Mouse (Mus musculus): ENCODE measurements around the gene Cmas. TPM values are rescaled to one million over a fixed set of nuclear protein-coding genes. Genes with fewer than 3 reads are reported as not detected.

Gene Cmas
- polyA plus RNA-seq, 1 experiment from 2014 or later: 133 TPM

GRCm38 (mm10) chr6:142759633-142760032 lies 3.1 kb downstream of the Cmas start:
- no peak for ATAC-seq (ENCODE audit: low FRiP score)
- WGBS: 91% methylated on average over 2 of the region's 2 CpGs

DNA sequence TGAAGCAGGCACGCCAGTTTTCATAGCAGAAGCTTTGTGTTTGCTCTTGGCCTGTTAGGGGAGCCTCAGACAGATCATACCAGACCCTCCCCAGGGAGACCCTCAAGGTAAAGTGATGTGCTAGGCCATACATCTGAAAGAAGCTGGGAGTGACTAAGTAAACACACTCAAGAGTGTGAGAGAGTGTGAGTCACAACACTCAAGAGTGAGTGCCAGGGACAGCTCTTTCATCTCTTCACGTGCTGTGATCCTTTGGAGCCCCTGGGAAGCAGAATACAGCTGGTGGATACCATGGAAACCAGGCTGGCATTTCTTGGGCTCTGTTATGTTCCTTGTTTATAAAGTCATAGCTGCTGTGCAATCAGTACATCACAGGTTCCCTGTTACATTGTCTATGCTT lies 8.4 kb downstream of the Cmas start:
- Histone ChIP-seq H3K4me2 (no peak overlapping the region), H3K27ac (ENCODE audit: low read depth, low read length) (no peak overlapping the region), H3K9ac (ENCODE audit: low read length) (no peak overlapping the region), H3K9me3 (ENCODE audit: control insufficient read depth, low read length) (no peaks in the 10 kb centered on the region), H3K4me3 (ENCODE audit: low read depth, low read length) (no peak overlapping the region), H3K36me3 (ENCODE audit: control insufficient read depth, insufficient read depth, low read length) (peaks cover 9% of the 10 kb centered on the region), H3K27me3 (ENCODE audit: control insufficient read depth, insufficient read depth, low read length) (no peaks in the 10 kb centered on the region), H3K4me1 (ENCODE audit: control insufficient read depth, insufficient read depth, low read length) (0 out of 2 replicates have a peak, but pooled peaks cover 3% of the 10 kb centered on the region)
- WGBS: 66% methylated on average over 2 of the region's 2 CpGs
- ATAC-seq (ENCODE audit: low FRiP score): no peak
- DNase-seq (ENCODE audit: low spot score, missing footprints): no peak

More at GRCm38 (mm10) chr6:142759633-142760032, 3.1 kb downstream of the Cmas start:
- H3K4me2 ChIP-seq: no peak overlapping the region
- H3K4me1 ChIP-seq (ENCODE audit: control insufficient read depth, insufficient read depth, low read length): peaks cover 9% of the 10 kb centered on the region
- no peaks in the 10 kb centered on the region; the same call in none of the 2 replicates for H3K36me3 ChIP-seq (ENCODE audit: control insufficient read depth, insufficient read depth, low read length)
- no peaks in the 10 kb centered on the region for H3K9me3 ChIP-seq (ENCODE audit: control insufficient read depth, low read length)
- no peak for DNase-seq (ENCODE audit: low spot score, missing footprints)
- H3K4me3 ChIP-seq (ENCODE audit: low read depth, low read length): no peak overlapping the region
- H3K27ac ChIP-seq (ENCODE audit: low read depth, low read length): no peak overlapping the region
- H3K9ac ChIP-seq (ENCODE audit: low read length): no peak overlapping the region
- H3K27me3 ChIP-seq (ENCODE audit: control insufficient read depth, insufficient read depth, low read length): no peaks in the 10 kb centered on the region

- Histone ChIP-seq H3K27me3 (ENCODE audit: control insufficient read depth, insufficient read depth, low read length) (no peaks in the 10 kb centered on the region), H3K36me3 (ENCODE audit: control insufficient read depth, insufficient read depth, low read length) (peaks cover 19% of the 10 kb centered on the region)
- WGBS: 91% methylated on average over 9 of the region's 9 CpGs
These were observed 10.8 kb downstream of the Cmas start for GRCm38 (mm10) chr6:142767305-142767704.

GRCm38 (mm10) chr6:142769896-142770295 lies 13.4 kb downstream of the Cmas start:
- ATAC-seq (ENCODE audit: low FRiP score) (no peak), DNase-seq (ENCODE audit: low spot score, missing footprints) (no peak)
- no peaks in the 10 kb centered on the region for H3K27me3 ChIP-seq (ENCODE audit: control insufficient read depth, insufficient read depth, low read length)
- H3K36me3 ChIP-seq (ENCODE audit: control insufficient read depth, insufficient read depth, low read length): peaks cover 31% of the 10 kb centered on the region
- no peak overlapping the region for H3K4me3 ChIP-seq (ENCODE audit: low read depth, low read length)
- H3K9me3 ChIP-seq (ENCODE audit: control insufficient read depth, low read length): no peaks in the 10 kb centered on the region
- H3K4me1 ChIP-seq (ENCODE audit: control insufficient read depth, insufficient read depth, low read length): no peaks in the 10 kb centered on the region
- no peak overlapping the region for H3K9ac ChIP-seq (ENCODE audit: low read length)
- 97% methylated on average over 3 of the region's 3 CpGs for WGBS
- no peak overlapping the region for H3K4me2 ChIP-seq
- H3K27ac ChIP-seq (ENCODE audit: low read depth, low read length): no peak overlapping the region

More at GRCm38 (mm10) chr6:142767305-142767704, 10.8 kb downstream of the Cmas start:
- Histone ChIP-seq H3K4me1 (ENCODE audit: control insufficient read depth, insufficient read depth, low read length) (no peaks in the 10 kb centered on the region), H3K9me3 (ENCODE audit: control insufficient read depth, low read length) (no peaks in the 10 kb centered on the region), H3K9ac (ENCODE audit: low read length) (no peak overlapping the region), H3K27ac (ENCODE audit: low read depth, low read length) (no peak overlapping the region), H3K4me3 (ENCODE audit: low read depth, low read length) (no peak overlapping the region), H3K4me2 (no peak overlapping the region)
- ATAC-seq (ENCODE audit: low FRiP score): no peak
- DNase-seq (ENCODE audit: low spot score, missing footprints): no peak

- DNase-seq (ENCODE audit: low spot score, missing footprints): no peak
- Histone ChIP-seq H3K27ac (ENCODE audit: low read depth, low read length) (no peak overlapping the region), H3K27me3 (ENCODE audit: control insufficient read depth, insufficient read depth, low read length) (no peaks in the 10 kb centered on the region), H3K4me2 (no peak overlapping the region), H3K9ac (ENCODE audit: low read length) (no peak overlapping the region), H3K4me1 (ENCODE audit: control insufficient read depth, insufficient read depth, low read length) (no peaks in the 10 kb centered on the region), H3K9me3 (ENCODE audit: control insufficient read depth, low read length) (no peaks in the 10 kb centered on the region), H3K36me3 (ENCODE audit: control insufficient read depth, insufficient read depth, low read length) (peaks cover 27% of the 10 kb centered on the region), H3K4me3 (ENCODE audit: low read depth, low read length) (no peak overlapping the region)
- no peak for ATAC-seq (ENCODE audit: low FRiP score)
- 91% methylated on average over 4 of the region's 4 CpGs for WGBS
These were observed 15.2 kb downstream of the Cmas start for GRCm38 (mm10) chr6:142771643-142772042.

DNA sequence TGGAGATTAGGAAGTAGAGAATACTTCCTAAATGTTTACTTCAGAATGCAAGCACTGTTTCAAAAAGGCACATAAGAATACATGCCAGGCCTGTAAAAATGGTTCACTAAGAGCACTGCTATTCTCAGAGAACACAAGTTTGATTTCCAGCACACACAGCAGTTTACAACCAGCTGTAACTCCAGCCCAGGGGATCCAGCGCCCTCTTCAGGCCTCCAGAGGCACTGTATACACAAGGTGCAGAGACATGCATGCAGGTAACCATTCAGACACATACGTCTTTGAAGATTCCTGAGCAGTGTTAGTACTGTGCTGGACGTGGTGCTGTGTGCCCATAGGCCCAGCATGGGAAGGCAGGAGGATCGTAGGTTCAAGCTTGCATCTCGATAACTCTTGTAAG lies 17.1 kb downstream of the Cmas start:
- 87% methylated on average over 5 of the region's 5 CpGs for WGBS
- Histone ChIP-seq H3K4me2 (no peak overlapping the region), H3K4me1 (ENCODE audit: control insufficient read depth, insufficient read depth, low read length) (no peaks in the 10 kb centered on the region), H3K27me3 (ENCODE audit: control insufficient read depth, insufficient read depth, low read length) (no peaks in the 10 kb centered on the region), H3K27ac (ENCODE audit: low read depth, low read length) (no peak overlapping the region), H3K9me3 (ENCODE audit: control insufficient read depth, low read length) (no peaks in the 10 kb centered on the region), H3K4me3 (ENCODE audit: low read depth, low read length) (no peak overlapping the region), H3K36me3 (ENCODE audit: control insufficient read depth, insufficient read depth, low read length) (peaks cover 23% of the 10 kb centered on the region), H3K9ac (ENCODE audit: low read length) (no peak overlapping the region)
- DNase-seq (ENCODE audit: low spot score, missing footprints) (no peak), ATAC-seq (ENCODE audit: low FRiP score) (no peak)

DNA sequence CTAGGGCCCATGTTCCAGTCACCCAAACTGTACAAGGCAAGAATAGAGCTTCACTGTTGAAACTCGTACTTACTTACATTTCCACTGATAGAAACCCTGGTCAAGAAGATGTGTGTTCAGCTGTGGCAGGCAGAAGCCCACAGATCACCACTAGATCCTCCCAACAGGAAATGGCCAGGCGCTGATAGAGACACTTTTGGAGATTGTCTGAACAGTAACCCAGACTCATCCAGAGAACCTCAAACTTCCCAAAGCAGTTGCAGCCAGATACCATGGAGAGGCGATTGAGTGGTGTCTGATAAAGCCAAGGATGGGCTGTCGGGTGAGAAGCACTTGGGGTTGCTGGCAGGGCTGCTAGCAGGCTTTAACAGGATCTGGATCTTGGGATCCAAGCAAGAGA lies 20.4 kb downstream of the Cmas start:
- no peak overlapping the region for H3K4me3 ChIP-seq (ENCODE audit: low read depth, low read length)
- no peak overlapping the region for H3K9ac ChIP-seq (ENCODE audit: low read length)
- H3K4me1 ChIP-seq (ENCODE audit: control insufficient read depth, insufficient read depth, low read length): peaks cover 2% of the 10 kb centered on the region; the same call in 1 of the 2 replicates
- H3K27me3 ChIP-seq (ENCODE audit: control insufficient read depth, insufficient read depth, low read length): no peaks in the 10 kb centered on the region
- ATAC-seq (ENCODE audit: low FRiP score) (no peak), DNase-seq (ENCODE audit: low spot score, missing footprints) (no peak)
- peaks cover 16% of the 10 kb centered on the region for H3K36me3 ChIP-seq (ENCODE audit: control insufficient read depth, insufficient read depth, low read length)
- H3K4me2 ChIP-seq: no peak overlapping the region
- WGBS: 76% methylated on average over 4 of the region's 4 CpGs
- no peaks in the 10 kb centered on the region for H3K9me3 ChIP-seq (ENCODE audit: control insufficient read depth, low read length)
- H3K27ac ChIP-seq (ENCODE audit: low read depth, low read length): no peak overlapping the region

DNA sequence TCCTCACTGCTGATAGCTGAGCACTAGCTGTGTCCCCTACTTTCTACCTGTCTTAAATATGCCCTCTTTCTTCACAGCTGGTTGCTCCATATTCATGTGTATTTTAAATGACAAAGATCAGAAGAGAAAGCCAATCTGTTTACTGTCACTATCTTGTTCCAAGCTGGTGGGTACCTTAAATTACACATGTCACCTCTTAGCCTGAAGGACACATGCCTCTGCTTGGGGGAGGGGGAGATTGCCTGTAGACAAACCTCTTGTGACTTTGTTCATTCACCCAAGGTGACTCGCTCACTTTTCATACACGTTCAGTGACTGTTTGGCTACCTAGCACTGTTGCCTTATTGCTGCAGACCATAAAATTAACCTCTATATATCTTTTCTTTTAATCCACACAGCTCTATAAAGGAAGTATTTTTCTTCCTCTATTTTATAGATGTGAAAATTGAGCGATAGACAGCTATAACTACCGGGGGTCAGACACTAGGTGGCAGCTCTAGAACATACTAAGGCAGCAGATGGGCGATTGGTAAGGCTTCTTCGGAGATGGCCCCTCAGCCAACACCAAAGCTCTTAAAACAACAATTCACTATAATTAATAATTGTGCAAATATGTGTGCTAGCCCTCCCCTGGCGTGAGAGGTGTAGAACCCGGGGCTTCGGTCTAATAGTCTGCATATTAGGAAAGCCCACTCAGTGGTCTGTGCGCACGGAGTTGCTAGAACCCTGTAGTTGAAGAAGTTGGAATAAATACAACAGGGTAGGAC lies 22.7 kb downstream of the Cmas start:
- Histone ChIP-seq H3K36me3 (ENCODE audit: control insufficient read depth, insufficient read depth, low read length) (no peaks in the 10 kb centered on the region), H3K9ac (ENCODE audit: low read length) (no peak overlapping the region), H3K27ac (ENCODE audit: low read depth, low read length) (no peak overlapping the region), H3K4me2 (no peak overlapping the region), H3K27me3 (ENCODE audit: control insufficient read depth, insufficient read depth, low read length) (no peaks in the 10 kb centered on the region), H3K9me3 (ENCODE audit: control insufficient read depth, low read length) (no peaks in the 10 kb centered on the region), H3K4me3 (ENCODE audit: low read depth, low read length) (no peak overlapping the region), H3K4me1 (ENCODE audit: control insufficient read depth, insufficient read depth, low read length) (peaks cover 2% of the 10 kb centered on the region; the same call in 1 of the 2 replicates)
- whole genome bisulfite sequencing: 59% methylated on average over 11 of the region's 11 CpGs
- peak; percentile 65 for ATAC-seq (ENCODE audit: low FRiP score)
- peak; percentile 88 for DNase-seq (ENCODE audit: low spot score, missing footprints)

DNA sequence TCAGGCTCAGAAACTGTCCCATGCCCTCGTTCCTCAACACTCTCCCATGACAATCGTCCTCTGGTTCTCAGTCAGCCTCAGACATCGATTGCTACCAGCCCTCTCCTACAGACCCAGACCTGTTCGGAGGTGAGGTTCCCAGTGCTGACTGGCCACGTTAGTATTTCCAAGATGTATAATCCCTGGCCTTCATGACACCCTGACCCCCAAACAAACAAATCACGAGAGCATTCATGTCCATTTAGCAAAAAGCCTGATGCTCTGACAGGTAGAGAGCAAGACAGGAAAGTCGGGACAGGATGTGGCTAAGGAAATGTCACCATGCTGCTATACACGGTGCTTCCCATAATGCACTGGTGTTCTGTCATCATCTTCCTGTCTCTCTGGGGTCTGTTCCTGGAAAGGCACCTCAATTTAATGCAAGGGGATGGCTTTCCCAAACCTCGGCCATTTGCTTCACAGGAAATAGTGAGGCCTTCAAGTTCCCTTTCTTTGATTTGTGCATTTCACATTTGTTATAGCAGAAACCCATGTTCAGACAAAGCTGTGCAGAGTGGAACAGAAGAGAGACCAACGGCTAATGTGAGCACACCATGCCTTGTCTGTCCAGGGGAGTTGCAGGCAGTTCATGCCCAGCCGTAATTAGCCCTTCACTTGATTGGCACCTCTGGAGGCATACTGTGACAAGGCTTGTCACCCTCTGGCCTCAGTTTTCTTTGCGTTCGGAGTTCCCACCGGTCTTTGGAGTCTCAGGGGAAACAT lies 23.5 kb downstream of the Cmas start:
- no peaks in the 10 kb centered on the region for H3K9me3 ChIP-seq (ENCODE audit: control insufficient read depth, low read length)
- H3K4me2 ChIP-seq: no peak overlapping the region
- DNase-seq (ENCODE audit: low spot score, missing footprints) (no peak), ATAC-seq (ENCODE audit: low FRiP score) (peak; percentile 50)
- H3K4me1 ChIP-seq (ENCODE audit: control insufficient read depth, insufficient read depth, low read length): peaks cover 2% of the 10 kb centered on the region; the same call in 1 of the 2 replicates
- H3K4me3 ChIP-seq (ENCODE audit: low read depth, low read length): no peak overlapping the region
- no peak overlapping the region for H3K27ac ChIP-seq (ENCODE audit: low read depth, low read length)
- 74% methylated on average over 14 of the region's 14 CpGs for WGBS
- no peaks in the 10 kb centered on the region for H3K27me3 ChIP-seq (ENCODE audit: control insufficient read depth, insufficient read depth, low read length)
- H3K36me3 ChIP-seq (ENCODE audit: control insufficient read depth, insufficient read depth, low read length): no peaks in the 10 kb centered on the region
- H3K9ac ChIP-seq (ENCODE audit: low read length): no peak overlapping the region

All from midbrain, embryonic 11.5 days (tissue).